Mouse (Mus musculus) heart, embryonic 12.5 days (tissue): ENCODE results near the gene Ccdc127. TPM values are rescaled to one million over a fixed set of nuclear protein-coding genes. Genes with fewer than 3 reads are reported as not detected.

Source experiments
- ATAC-seq: fragments of 200-750 bp; cut with Nextera tagmentation; 2 replicates; pipeline ENCODE4 v1.8.0; 2017; ENCODE audit warnings: moderate TSS enrichment, moderate library complexity; ENCODE audit not compliant: insufficient number of reproducible peaks, low FRiP score
- H3K27ac ChIP-seq: fragments of 300-500 bp; sonication (generic); 2 replicates; pipeline ENCODE4 v1.5.1; 2016; ENCODE audit warnings: mild to moderate bottlenecking, moderate library complexity; ENCODE audit not compliant: poor library complexity, severe bottlenecking
- H3K27me3 ChIP-seq: fragments of 300-500 bp; sonication (generic); replicated peaks from 2 replicates; pipeline ENCODE4 v1.6.1; 2016; ENCODE audit warnings: mild to moderate bottlenecking, moderate library complexity
- H3K36me3 ChIP-seq: fragments of 300-500 bp; sonication (generic); 2 replicates; pipeline ENCODE4 v1.6.1; 2016; ENCODE audit warnings: mild to moderate bottlenecking, moderate library complexity
- H3K4me1 ChIP-seq: fragments of 300-500 bp; sonication (generic); replicated peaks from 2 replicates; pipeline ENCODE4 v1.6.1; 2016; ENCODE audit warnings: mild to moderate bottlenecking
- H3K4me2 ChIP-seq: fragments of 300-500 bp; sonication (generic); 2 replicates; pipeline ENCODE4 v1.6.1; 2016; ENCODE audit warnings: mild to moderate bottlenecking, moderate library complexity
- H3K4me3 ChIP-seq: fragments of 300-500 bp; sonication (generic); 2 replicates; pipeline ENCODE4 v1.5.1; 2016; ENCODE audit warnings: mild to moderate bottlenecking
- H3K9ac ChIP-seq: fragments of 300-500 bp; sonication (generic); 2 replicates; pipeline ENCODE4 v1.6.1; 2016; ENCODE audit warnings: mild to moderate bottlenecking, moderate library complexity
- H3K9me3 ChIP-seq: fragments of 300-500 bp; sonication (generic); replicated peaks from 2 replicates; pipeline ENCODE4 v1.6.1; 2016; ENCODE audit warnings: mild to moderate bottlenecking, moderate library complexity
- WGBS: fragments of 180-500 bp; shearing (Covaris S2); methylation state at CpG from one replicate; pipeline ENCODE4 v1.1.7; 2016; 5-methylcytosine and 5-hydroxymethylcytosine counted together
- microRNA counts: library from miRNA; unstranded; fragments of <30 nt; microRNA quantifications from one replicate; lab custom pipeline; 2017
- microRNA-seq: library from miRNA; unstranded; fragments of <30 nt; microRNA quantifications from one replicate; pipeline ENCODE4, GENCODE M21; 2017
- polyA plus RNA-seq: library from polyadenylated mRNA; unstranded; fragments of >200 nt; fragmentation: Nextera tagmentation; extraction: Ambion mirVana; gene quantifications from 2 replicates; pipeline ENCODE4 v1.2.1, GENCODE M21; 2016

Gene Ccdc127
- polyA plus RNA-seq, 1 experiment from 2014 or later, result 48.7 TPM

- Histone ChIP-seq H3K4me2 (no peak overlapping the region), H3K9ac (no peak overlapping the region), H3K36me3 (no peaks in the 10 kb centered on the region), H3K4me1 (0 out of 2 replicates have a peak, but pooled peaks cover 3% of the 10 kb centered on the region), H3K27me3 (0 out of 2 replicates have a peak, but pooled peaks cover 4% of the 10 kb centered on the region), H3K27ac (no peak overlapping the region), H3K4me3 (no peak overlapping the region), H3K9me3 (no peaks in the 10 kb centered on the region)
- no peak for ATAC-seq
- 76% methylated on average over 2 of the region's 2 CpGs for WGBS
These were observed 41.0 kb downstream of the Ccdc127 start for GRCm38 (mm10) chr13:74391156-74391555.

- WGBS, result 14% methylated on average over 11 of the region's 11 CpGs
- H3K4me3 ChIP-seq, result peak within 1 kb of the TSS; percentile 33
These were observed 49.3 kb downstream of the Ccdc127 start, which contains the start of gene Ftl1-ps1 for GRCm38 (mm10) chr13:74399298-74399839. Gene Ftl1-ps1, plus strand, starts transcription at chr13:74399694.

More at GRCm38 (mm10) chr13:74399298-74399839, 49.3 kb downstream of the Ccdc127 start, which contains the start of gene Ftl1-ps1:
- H3K4me2 ChIP-seq, result peak within 1 kb of the TSS; percentile 58
- H3K27me3 ChIP-seq, result peaks cover 6% of the 10 kb centered on the region; the same call in 1 of the 2 replicates
- H3K4me1 ChIP-seq, result no peaks in the 10 kb centered on the region
- H3K27ac ChIP-seq, result no peak within 1 kb of the TSS
- no peaks in the 10 kb centered on the region for H3K9me3 ChIP-seq
- no peak for ATAC-seq
- H3K9ac ChIP-seq, result 0 out of 2 replicates have a peak within 1 kb of the TSS, but pooled peaks have one; percentile 40
- no peaks in the 10 kb centered on the region for H3K36me3 ChIP-seq

MicroRNAs encoded within 50 kb of the gene (microRNA counts, 519-probe panel; counts per million panel counts)
- microRNA mmu-miR-692 (lab: Ali Mortazavi, UCI), result not detected

Small RNAs within 50 kb of the gene (microRNA-seq; reads per million reads assigned to microRNA genes)
- gene Mir692-3, result not detected

Other genes starting within 250 kb of the Ccdc127 start
- not detected in 2 replicates for gene Slc9a3, start 228.9 kb upstream of the Ccdc127 start, polyA plus RNA-seq
- 50.4 and 51.0 TPM in 2 replicates for gene Exoc3, start 141.6 kb upstream of the Ccdc127 start, polyA plus RNA-seq
- gene Ahrr, start 58.0 kb upstream of the Ccdc127 start, polyA plus RNA-seq, result 0.73 and 0.82 TPM in 2 replicates
- gene Pdcd6, start 32.7 kb upstream of the Ccdc127 start, polyA plus RNA-seq, result 87.5 and 89.2 TPM in 2 replicates
- 450 and 465 TPM in 2 replicates for gene Sdha, start within 50 bp of the Ccdc127 start, polyA plus RNA-seq
- gene Lrrc14b, start 13.7 kb downstream of the Ccdc127 start, polyA plus RNA-seq, result 0.87 and 1.5 TPM in 2 replicates
- 2.9 and 3.3 TPM in 2 replicates for gene Zfp72, start 40.5 kb downstream of the Ccdc127 start, polyA plus RNA-seq
- gene Ftl1-ps1, start 49.4 kb downstream of the Ccdc127 start, polyA plus RNA-seq, result 67.9 and 72.3 TPM in 2 replicates
- gene Zfp825, start 143.7 kb downstream of the Ccdc127 start, polyA plus RNA-seq, result 13.2 and 14.8 TPM in 2 replicates